Mouse (Mus musculus) c-Kit-positive CD71-positive TER-119-positive erythroid progenitor cells, embryonic 14.5 days (primary cell): ENCODE measurements around the gene Hmgn2.

ENCODE experiments used
- DNase-seq: peaks from one replicate; pipeline ENCODE4 v3.0.0-alpha.2; 2013; ENCODE audit warnings: low spot score

Gene Hmgn2

DNA sequence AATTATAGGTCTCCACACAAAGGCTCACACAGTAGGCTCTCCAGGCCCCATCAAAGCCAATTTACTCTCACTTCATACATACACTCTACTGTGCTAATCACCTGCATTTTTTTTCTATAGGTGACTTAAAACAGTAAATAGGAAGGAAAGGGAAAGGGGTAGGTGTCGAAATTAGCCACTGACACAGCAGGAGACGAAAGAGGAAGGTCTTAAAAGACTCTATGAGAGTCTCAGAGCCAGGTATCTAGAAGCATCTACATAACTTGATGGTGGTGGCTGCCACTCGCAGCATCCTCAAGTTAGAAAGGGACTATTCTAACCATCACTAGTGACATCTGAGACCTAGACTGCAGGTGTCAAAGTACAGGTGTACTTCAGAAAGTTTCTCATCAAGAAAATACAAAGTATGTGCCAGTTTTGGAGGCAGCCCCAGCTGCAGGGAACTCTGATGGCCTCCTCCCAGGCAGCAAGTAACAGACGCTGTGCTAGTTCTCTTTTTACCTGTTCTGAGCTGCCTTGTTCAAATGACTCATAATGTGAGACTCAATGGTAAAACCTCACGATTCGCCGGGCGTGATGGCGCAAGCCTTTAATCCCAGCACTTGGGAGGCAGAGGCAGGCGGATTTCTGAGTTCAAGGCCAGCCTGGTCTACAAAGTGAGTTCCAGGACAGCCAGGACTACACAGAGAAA lies 9.7 kb upstream of the Hmgn2 start:
- DNase-seq = no peak

DNA sequence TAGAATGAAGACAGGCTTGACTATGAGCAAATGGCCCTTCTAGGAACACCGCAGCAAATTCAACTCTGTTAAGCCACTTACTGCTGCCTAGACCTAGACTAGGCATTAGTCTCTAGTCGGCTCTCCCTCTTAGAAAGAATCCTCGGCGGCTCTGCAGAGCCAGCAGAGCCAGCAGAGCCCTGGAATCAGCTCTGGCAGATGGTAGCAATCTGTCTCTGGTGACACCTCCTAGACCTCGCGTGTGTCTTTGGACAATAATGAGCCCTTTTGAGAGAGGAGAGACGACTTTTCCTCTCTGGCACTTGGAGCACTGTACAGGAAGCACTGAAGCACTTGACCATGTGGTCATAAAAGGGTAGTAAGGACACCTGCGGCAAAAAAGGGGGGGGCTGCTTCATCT lies 3.3 kb upstream of the Hmgn2 start:
- no peak for DNase-seq

DNA sequence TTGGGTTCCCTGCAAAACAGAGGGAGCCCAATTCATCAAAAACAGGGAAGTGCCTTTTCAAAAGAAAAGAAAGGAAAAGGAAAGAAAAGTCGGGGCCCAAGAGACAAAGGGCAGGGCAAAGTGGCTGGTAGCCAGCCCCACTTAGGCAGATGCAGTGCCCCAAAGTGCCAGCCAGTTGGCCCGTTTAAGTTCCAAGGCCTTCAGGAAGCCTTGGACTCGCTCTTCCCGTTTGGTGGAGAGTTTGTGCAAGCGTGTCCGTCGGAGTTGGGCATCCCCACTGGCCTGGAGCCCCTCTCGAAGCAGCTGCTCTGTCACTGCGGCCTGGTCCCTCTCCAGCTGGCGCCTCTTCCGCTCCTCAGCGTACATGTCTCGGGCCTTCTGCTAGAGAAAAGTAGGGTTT lies 2.4 kb upstream of the Hmgn2 start:
- no peak for DNase-seq

DNA sequence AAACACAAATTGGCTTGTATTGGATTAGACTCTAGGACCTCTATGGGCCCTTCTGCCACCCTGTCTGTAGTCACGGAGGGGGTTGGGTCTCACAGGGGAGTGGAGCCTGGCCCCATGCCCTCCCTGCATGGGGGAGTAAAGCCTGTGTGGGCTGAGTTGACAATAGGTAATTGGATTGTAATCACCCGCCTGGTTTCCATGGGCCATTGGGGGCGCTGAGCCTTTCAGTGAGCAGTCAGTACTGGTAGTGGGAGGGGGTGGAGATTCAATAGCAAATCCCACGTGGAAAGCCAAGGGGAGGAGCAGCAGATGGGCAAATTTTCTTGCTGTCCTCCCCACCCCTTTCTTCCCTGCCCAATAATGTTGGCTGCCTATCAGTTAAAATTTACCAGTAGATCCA lies 1.7 kb upstream of the Hmgn2 start:
- DNase-seq = no peak

DNA sequence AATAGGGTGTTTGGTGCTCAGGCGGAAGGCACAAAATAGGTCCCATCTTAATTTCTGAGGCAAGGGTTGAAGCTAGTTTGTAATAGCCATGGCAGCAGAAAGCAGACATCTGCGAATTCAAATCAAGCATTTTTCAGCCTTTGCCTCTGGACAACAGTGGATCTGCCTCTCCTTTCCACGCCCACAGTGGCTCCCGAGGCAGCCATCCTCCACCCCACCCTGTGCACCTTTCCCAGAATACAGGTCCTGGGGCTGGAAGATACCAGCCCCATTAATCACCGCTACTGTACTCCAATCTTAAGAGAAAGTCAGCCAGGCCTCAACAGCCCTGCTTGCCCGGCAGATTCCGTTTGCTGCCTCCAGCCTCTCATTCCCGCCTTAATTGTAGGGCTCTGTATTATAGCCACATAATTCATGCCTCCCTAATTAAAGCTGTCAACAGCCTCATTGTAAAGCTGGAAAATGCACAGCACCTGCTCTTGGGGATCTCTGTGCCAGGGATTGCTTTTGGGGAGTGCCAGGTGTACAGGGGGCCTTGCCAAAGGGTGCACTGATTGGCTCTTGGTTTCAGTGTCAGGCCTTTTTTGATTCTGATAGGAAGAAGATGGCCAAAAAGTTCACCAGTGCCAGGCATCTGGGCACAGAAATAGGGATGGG lies 792 bp upstream of the Hmgn2 start:
- peak; percentile 22 for DNase-seq

DNA sequence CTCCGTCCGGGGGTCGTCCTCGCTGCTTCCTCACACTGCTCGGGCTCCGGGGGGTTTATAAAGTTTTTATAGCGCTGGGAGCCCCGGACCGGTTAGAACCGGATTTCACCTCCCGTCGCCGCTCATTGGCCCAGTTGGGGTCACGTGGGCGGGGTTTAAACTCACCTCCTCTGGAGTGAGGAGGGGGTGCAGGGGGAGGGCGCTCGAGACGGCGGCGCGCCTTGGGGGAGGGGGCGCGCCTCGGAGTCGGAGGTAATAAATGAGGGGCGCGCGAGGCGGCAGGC lies 642 bp downstream of the Hmgn2 start:
- peak; percentile 86 for DNase-seq

DNA sequence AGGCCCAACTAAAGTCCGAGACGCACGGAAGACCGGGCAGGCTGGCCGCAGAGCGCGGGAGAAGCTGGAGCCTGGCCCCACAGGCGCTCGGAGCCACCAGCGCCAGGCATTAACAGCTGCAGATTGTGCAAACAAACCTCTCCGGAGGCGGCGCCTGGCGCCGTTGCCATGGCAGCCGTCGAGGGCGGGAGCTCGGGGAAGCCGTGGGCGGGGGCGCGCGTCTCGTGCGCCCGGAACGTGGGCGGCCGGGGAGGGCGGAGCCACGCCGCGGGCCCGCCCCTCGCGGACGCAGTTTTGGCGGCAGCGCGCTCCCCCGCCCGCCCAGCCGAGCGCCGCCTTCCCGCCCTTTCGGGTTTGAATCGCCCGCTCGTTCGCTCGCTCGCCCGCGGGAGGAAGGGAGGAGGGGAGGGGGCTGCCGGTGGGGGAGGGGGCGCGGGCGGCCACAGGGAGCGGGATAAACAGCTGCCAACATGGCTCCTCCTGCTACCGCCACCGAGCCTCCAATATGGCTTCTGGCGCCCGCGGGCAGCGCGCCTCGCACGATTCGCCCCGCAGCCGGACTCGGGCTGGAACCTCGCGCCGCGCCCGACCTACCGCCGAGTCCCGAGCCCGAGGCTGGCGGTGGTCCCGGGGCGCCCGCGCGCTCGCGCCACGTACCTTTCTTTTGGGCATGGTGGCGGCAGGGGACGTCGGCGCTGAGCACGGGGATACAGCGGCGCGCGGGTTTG lies 1.1 kb downstream of the Hmgn2 start:
- peak; percentile 93 for DNase-seq

DNA sequence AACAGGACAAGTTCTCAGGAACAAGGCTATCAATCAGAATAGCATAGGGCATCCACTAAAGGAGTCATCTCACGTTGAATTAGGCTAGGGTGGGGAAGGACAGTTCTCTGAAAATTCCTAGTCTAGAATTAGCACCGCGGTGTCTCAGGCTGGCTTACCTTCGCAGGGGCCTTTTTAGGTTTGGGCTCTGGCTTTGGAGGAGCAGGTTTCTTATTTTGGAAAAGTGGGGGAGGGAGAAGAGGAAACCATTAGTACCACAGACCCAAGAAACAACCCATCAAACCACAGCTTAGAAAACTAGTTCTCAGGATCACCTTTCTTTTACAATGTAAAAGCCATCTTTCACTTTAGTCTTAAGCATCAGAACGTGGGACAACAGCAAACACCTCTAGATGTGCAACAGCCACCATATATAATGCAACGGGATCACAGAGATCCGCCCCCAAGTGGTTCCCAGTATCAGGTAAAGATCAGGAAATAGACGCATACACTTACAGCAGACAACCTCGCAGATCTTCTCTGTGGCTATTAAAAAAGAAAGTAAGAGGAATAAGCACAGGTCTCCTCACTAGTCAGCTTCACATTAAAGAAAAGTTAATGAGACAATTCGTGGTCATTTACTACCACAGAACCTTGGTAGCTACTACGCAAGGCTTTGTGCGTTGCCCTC lies 2.0 kb downstream of the Hmgn2 start:
- no peak for DNase-seq

DNA sequence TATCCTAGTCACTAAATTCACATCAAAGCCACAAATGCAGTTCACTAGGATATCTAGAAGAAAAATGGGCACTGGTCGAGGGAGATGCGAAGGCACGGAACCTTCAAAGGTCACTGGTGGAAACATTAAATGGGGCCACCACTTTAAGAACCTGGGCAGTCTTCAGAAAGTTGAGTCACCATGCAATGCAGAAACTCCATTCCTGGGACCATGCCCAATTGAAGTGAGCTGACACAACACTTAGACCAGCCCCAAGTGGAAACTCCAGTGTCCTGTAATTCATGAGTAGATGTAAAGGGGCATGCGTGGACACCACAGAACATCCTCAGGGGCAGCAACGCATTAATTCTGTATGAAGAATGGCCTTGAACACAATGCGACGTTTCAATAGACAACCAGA lies 5.9 kb downstream of the Hmgn2 start:
- no peak for DNase-seq

DNA sequence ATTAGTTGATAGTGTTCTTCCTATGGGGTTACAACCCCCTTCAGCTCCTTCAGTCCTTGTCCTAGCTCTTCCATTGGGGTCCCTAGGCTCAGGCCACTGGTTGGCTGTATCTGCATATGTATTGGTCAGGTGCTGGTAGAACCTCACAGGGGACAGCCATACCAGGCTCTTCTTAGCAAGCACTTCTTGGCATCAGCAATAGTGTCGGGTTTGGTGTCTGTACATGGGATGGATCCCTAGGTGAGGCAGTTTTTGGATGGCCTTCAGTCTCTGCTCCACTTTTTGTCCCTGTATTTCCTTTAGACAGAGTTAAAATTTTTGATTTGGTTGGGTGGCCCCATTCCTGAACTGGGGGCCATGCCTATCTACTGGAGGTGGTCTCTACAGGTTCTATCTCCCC lies 9.6 kb downstream of the Hmgn2 start:
- DNase-seq = no peak

DNA sequence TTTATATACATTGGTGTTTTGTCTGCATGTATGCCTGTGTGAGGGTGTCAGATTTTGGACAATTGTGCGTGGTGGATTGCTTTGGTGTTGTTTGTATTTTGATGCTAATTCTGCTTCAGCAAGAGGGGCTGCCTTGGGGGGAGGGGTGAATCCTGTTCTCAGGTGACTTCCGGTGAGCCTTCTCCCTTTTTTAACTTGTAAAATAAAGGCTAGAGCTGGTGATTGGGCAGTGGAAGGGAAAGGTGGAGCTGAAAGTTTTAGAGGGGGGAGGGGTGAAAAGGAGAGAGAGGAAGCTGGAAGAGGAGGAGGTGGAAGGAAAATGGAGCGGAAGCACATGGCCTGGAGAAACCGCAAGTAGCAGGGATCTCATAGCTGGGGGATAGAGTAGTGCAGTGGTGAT lies 12.1 kb downstream of the Hmgn2 start:
- no peak for DNase-seq

DNA sequence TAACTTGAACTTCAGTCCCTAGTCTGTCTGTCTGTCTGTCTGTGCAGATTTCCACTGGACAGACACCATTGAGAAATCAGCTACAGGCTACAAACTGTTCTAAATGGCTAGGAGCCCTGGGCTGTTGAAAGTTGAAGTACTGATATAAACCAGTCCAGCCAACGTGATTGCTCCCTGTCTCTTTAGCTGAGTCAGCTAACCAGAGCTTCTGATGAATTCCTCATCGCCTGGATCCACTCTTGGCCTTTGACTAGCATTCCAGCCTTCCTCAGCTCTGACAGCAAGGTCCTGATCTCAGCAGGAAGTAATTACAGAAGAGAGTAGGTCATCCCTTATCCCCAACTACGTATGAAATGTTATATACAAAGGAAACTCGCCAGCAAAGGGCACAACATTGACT lies 21.7 kb downstream of the Hmgn2 start:
- no peak for DNase-seq

DNA sequence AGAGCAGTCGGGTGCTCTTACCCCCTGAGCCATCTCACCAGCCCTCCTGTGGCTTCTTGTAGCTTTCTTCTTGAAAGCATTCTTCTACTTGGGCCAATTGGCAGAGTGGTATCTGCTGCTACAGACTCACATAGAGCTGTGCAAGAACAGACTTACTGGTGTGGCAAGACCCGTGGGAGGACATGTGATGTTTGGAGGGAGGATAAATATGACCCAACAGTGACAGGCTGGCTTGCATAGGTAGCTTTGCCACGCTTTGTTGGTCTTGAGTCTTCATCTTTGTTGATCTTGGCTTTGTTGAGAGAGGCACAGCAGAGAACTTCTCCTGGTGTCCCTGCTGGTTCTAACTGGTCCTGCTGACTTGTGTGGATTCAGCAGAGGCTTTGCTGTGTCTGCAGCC lies 24.7 kb downstream of the Hmgn2 start:
- no peak for DNase-seq

DNA sequence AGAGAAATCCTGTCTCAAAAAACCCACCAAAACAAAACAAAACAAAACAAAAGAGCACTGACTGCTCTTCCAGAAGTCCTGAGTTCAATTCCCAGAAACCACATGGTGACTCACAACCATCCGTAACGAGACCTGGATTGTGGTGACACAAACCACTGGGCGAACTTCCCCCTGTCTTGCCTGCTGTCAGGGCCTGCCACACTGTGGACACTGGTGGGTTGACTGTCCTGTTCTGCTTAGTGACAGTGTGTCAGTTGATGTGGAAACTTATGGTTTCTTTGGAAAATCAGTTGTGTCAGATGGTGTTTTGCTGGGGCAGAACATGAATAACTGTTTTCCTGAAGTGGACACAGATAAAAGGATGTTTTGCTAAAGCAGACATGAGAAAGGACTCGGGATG lies 25.8 kb downstream of the Hmgn2 start:
- no peak for DNase-seq

DNA sequence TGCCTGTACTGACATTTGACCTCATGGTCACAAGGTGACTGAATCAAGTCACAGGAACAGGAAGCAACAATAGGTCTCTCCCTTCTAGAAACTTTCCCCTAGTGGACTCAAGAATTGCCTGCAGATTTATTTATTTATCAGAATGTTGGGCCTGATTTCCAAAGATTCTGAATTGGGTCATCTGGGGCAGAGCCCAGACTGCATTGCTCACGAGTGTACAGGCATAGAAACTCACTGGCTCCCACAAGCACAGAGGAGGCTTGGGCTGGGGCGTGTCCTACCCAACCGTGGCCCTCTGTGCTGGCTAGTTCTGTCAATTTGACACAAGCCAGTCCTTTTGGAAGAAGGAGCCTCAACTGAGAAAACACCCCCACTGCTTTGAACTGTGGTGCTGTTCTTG lies 26.9 kb downstream of the Hmgn2 start:
- no peak for DNase-seq

DNA sequence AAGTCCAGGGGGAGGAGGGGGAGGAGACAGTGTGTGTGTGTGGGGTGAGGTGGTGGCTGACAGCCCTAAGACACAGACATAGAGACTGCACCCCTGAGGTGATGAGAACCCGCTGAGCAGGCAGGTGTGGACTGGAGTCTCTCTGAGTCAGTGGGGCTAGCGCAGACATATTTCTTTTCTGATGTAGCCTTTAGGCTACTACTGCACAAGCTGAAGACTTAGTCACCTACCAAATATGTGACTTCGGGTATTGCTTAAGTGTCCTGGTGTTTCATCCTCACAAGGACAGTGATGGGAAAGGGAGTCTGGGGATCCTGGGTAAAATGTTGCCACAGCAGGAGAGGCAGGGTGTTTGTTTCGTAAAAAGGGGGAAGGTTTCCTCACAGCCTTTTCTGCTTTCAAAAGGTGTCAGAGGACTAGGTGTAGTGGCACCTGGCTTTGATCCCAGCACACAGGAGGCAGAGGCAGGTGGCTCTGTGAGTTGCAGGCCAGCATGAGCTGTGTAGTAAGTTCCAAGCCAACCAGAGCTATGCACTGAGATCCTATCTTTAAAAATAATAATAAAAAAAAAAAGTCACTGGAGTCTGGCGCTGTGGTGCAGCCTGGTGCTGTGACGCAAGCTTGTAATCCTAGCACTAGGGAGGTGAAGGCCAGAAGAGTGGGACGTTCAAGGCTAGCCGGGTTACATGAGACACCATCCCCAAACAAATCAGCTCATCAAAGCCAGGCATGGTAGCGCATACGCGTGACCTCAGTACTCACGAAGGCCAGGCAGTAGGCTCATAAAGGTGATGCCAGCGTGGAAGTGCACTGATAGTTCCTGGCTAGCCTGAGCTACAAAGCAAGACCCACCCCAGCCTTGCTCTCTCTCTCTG lies 27.8 kb downstream of the Hmgn2 start:
- no peak for DNase-seq

DNA sequence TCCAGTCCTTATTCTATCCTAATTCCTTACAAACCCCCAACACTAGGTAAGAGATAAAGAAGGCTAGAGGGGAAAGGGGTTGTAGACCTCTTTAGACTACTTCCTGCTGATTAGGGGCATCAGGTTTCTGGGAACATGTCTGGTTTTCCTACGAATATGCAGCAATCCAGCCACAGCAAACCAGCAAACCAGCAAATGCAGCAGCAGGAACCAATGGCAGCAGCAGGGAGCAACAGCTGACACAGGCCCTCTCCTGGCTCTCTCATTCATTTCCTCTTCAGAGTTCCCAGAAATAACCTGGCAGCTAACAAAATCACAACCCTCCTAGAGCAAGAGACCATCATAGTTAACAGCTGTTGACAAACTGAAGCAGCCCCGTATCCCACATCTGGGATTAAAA lies 30.4 kb downstream of the Hmgn2 start:
- DNase-seq = no peak

DNA sequence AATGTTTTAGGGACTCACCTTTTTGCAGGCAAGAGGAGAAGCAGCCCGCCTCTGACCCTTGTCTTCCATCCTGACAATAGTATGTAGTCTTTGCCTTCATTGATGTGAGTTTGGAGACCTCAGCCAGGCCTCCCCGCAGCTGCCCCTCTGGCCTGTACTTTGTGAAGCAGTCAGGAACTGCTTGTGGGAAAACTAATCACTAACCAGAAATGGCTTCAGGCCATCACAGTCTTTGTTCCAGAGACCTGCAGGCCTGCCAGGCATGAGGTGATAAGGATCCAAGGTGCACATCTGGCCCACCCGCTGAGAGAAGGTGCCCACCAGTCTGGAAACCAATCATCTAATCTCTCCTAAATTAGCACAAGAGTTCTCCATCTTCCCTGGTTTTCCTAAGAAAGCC lies 36.7 kb downstream of the Hmgn2 start:
- DNase-seq = no peak

DNA sequence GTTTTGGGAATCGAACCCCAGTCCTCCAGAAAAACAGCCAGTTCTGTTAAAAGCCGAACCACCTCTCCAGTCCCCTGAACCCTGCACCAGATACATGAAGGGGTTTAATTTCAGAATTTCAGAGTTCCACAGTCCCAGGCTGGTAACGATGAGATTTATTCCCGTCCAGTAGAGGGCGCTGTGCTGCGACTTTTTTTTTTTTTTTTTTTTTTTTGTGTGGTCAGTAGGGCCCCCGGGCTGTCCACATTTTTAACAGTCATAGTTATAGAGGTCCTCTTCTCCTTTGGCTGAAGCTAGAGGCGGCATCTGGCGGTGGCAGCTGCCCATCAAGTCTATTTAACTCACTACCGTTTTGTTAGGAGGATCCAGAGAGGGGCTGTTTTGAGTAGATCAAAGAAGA lies 37.1 kb downstream of the Hmgn2 start:
- DNase-seq = peak; percentile 20

DNA sequence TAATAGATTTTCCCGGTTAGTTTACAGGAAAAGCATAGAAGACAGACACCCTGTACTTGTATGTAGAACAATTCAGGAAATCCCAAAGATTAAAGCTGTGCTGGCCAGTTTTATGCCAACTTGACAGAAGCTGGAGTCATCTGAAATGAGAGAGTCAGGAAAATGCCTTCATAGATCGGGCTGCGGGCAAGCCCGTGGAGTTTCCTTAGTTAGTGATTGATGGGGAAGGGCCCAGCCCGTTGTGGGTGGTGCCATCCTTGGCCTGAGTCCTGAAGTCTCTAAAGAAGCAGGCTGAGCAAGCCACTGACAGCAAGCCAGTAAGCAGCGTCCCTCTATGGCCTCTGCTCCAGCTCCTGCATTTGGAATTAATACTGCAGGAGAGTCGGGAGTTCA lies 39.2 kb downstream of the Hmgn2 start:
- no peak for DNase-seq

DNA sequence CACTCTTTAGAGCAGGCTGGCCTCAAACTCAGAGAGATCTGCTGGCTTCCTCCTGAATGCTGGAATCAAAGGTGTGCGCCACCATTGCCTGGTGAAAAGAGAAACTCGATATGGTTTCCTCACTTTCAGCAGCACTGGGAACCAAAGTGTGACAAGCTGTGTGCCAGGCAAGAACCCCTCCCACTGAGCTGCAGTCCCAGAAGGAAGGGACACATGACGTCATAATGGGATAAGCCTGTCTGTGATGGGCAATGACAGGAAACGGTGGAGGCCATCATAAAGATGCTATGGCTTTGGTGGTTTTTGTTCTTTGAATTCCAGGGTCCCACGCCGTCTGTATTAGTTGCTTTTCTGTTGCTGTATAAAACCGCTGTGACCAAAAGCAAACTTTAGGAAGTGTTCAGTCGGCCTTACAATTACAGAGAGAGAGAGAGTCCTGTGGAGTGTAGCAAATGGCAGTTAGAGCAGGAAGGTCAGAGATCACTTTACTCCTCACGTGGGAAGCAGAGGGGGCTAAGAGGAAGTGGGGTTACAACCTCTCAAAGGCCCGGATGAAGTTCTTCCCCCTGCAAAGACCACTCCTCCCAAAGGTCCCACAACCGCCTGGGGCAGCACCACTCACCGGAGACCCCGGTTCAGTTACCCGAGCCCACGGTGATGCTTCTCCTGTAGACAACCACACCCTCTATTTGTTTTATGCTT lies 39.7 kb downstream of the Hmgn2 start:
- peak; percentile 14 for DNase-seq

DNA sequence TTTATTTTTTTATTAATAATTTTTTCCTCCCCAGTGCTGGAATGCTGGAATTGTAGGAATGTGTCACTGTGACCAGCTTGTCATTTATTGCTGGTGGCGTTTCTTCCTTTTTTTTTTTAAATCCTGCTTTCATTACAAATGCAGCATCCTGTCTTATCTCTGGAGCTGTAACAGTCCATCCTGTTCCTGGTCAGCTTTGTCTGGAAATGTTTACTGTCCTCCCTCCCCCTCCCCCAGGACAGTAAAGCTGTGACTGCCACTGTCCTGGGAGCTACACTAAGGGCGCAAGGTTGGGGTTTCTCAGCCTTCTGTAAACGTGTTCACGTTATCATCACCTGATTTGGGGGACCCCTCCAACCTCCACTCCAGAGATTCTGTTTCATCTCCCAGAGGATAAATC lies 43.2 kb downstream of the Hmgn2 start:
- no peak for DNase-seq
